Mouse (Mus musculus) c-Kit-negative CD71-positive TER-119-positive erythroid progenitor cells, embryonic 14.5 days (primary cell): ENCODE data around the gene Ccdc27.

Experiments
- DNase-seq: peaks from one replicate; pipeline ENCODE4 v3.0.0-alpha.2; 2013; ENCODE audit warnings: low read depth, low spot score

Ccdc27 gene

GRCm38 (mm10) chr4:154025641-154026440 lies 16.6 kb downstream of the Ccdc27 start, which contains the start of gene Smim1:
Gene Smim1 (minus strand): TSS chr4:154026230.
- peak; percentile 68 for DNase-seq

- DNase-seq: peak; percentile 49
Observed at GRCm38 (mm10) chr4:154024729-154025521, 17.6 kb downstream of the Ccdc27 start.

- peak; percentile 68 for DNase-seq
Observed at GRCm38 (mm10) chr4:154023754-154024601, 18.5 kb downstream of the Ccdc27 start.

- no peak for DNase-seq
Observed at GRCm38 (mm10) chr4:154022844-154023243, 19.6 kb downstream of the Ccdc27 start.

- no peak for DNase-seq
Observed at GRCm38 (mm10) chr4:154022407-154022806, 20.1 kb downstream of the Ccdc27 start.

GRCm38 (mm10) chr4:154021432-154021831 lies 21.0 kb downstream of the Ccdc27 start:
- no peak for DNase-seq

GRCm38 (mm10) chr4:154019571-154019970 lies 22.9 kb downstream of the Ccdc27 start:
- DNase-seq: peak; percentile 42

GRCm38 (mm10) chr4:154015476-154015875 lies 27.0 kb downstream of the Ccdc27 start:
- no peak for DNase-seq

- DNase-seq: no peak
Observed at GRCm38 (mm10) chr4:154012132-154012882, 30.2 kb downstream of the Ccdc27 start.

- DNase-seq: peak; percentile 63
Observed at GRCm38 (mm10) chr4:154011646-154012089, 30.8 kb downstream of the Ccdc27 start, which contains the start of gene Lrrc47. Gene Lrrc47 (plus strand): TSS chr4:154011731.

- DNase-seq: no peak
Observed at GRCm38 (mm10) chr4:154010907-154011645, 31.4 kb downstream of the Ccdc27 start.

- DNase-seq: no peak
Observed at GRCm38 (mm10) chr4:154007759-154008158, 34.7 kb downstream of the Ccdc27 start.

GRCm38 (mm10) chr4:154006264-154006663 lies 36.2 kb downstream of the Ccdc27 start:
- DNase-seq: no peak

GRCm38 (mm10) chr4:154005488-154005887 lies 37.0 kb downstream of the Ccdc27 start:
- DNase-seq: no peak

- DNase-seq: no peak
Observed at GRCm38 (mm10) chr4:153993505-153993904, 49.0 kb downstream of the Ccdc27 start.

GRCm38 (mm10) chr4:153992715-153993114 lies 49.8 kb downstream of the Ccdc27 start:
- no peak for DNase-seq

- no peak for DNase-seq
Observed at GRCm38 (mm10) chr4:153980470-153980869, 62.0 kb downstream of the Ccdc27 start.

GRCm38 (mm10) chr4:153979243-153979642 lies 63.2 kb downstream of the Ccdc27 start:
- no peak for DNase-seq
